Mouse (Mus musculus) forebrain, embryonic 15.5 days (tissue): Measurements from ENCODE around the gene Sh3d21. TPM values are rescaled to one million over a fixed set of nuclear protein-coding genes. Genes with fewer than 3 reads are reported as not detected.

Experiments
- ATAC-seq: fragments of 200-750 bp; cut with Nextera tagmentation; replicated peaks from 2 replicates; pipeline ENCODE4 v1.8.0; 2017; ENCODE audit warnings: mild to moderate bottlenecking, moderate TSS enrichment, moderate library complexity
- H3K27ac ChIP-seq: fragments of 300-500 bp; sonication (generic); replicated peaks from 2 replicates; pipeline ENCODE4 v1.5.1; 2015; ENCODE audit warnings: mild to moderate bottlenecking, inconsistent platforms
- H3K27me3 ChIP-seq: fragments of 300-500 bp; sonication (generic); 2 replicates; pipeline ENCODE4 v1.6.1; 2015; ENCODE audit warnings: inconsistent platforms
- H3K36me3 ChIP-seq: fragments of 300-500 bp; sonication (generic); 2 replicates; pipeline ENCODE4 v1.6.1; 2015; ENCODE audit warnings: mild to moderate bottlenecking, inconsistent platforms
- H3K4me1 ChIP-seq: fragments of 300-500 bp; sonication (generic); 2 replicates; pipeline ENCODE4 v1.6.1; 2015; ENCODE audit warnings: inconsistent platforms
- H3K4me2 ChIP-seq: fragments of 300-500 bp; sonication (generic); replicated peaks from 2 replicates; pipeline ENCODE4 v1.6.1; 2015; ENCODE audit warnings: mild to moderate bottlenecking, inconsistent platforms
- H3K4me3 ChIP-seq: fragments of 300-500 bp; sonication (generic); 2 replicates; pipeline ENCODE4 v1.5.1; 2015; ENCODE audit warnings: mild to moderate bottlenecking, inconsistent platforms
- H3K9ac ChIP-seq: fragments of 300-500 bp; sonication (generic); replicated peaks from 2 replicates; pipeline ENCODE4 v1.6.1; 2015; ENCODE audit warnings: mild to moderate bottlenecking, inconsistent platforms
- H3K9me3 ChIP-seq: fragments of 300-500 bp; sonication (generic); 2 replicates; pipeline ENCODE4 v1.6.1; 2016; ENCODE audit warnings: inconsistent platforms
- WGBS: fragments of 180-500 bp; shearing (Covaris S2); methylation state at CpG from one replicate; pipeline ENCODE4 v1.1.7; 2015; ENCODE audit warnings: mixed read lengths; 5-methylcytosine and 5-hydroxymethylcytosine counted together
- polyA plus RNA-seq: library from polyadenylated mRNA; unstranded; fragments of >200 nt; fragmentation: Nextera tagmentation; extraction: Ambion mirVana; gene quantifications from 2 replicates; pipeline ENCODE4 v1.2.1, GENCODE M21; 2015

The Sh3d21 gene
- polyA plus RNA-seq, 1 experiment from 2014 or later, result 0.88 TPM

- H3K9ac ChIP-seq, result no peak overlapping the region
- H3K9me3 ChIP-seq, result no peaks in the 10 kb centered on the region
- H3K27me3 ChIP-seq, result peaks cover 33% of the 10 kb centered on the region
- H3K36me3 ChIP-seq, result no peaks in the 10 kb centered on the region
- peaks cover 18% of the 10 kb centered on the region for H3K4me1 ChIP-seq
- H3K4me2 ChIP-seq, result no peak overlapping the region
- WGBS, result 62% methylated on average over 16 of the region's 16 CpGs
- H3K27ac ChIP-seq, result no peak overlapping the region
- no peak for ATAC-seq
- H3K4me3 ChIP-seq, result no peak overlapping the region
These were observed 12.9 kb downstream of the Sh3d21 start for GRCm38 (mm10) chr4:126150297-126150948.

GRCm38 (mm10) chr4:126149798-126150197, 13.5 kb downstream of the Sh3d21 start:
- peaks cover 33% of the 10 kb centered on the region for H3K27me3 ChIP-seq
- H3K27ac ChIP-seq, result no peak overlapping the region
- no peak for ATAC-seq
- WGBS, result 62% methylated on average over 10 of the region's 10 CpGs
- no peaks in the 10 kb centered on the region for H3K9me3 ChIP-seq
- no peak overlapping the region for H3K9ac ChIP-seq
- 0 out of 2 replicates have a peak overlapping the region, but pooled peaks have one; percentile 41 for H3K4me3 ChIP-seq
- 0 out of 2 replicates have a peak overlapping the region, but pooled peaks have one; percentile 75 for H3K4me2 ChIP-seq
- H3K36me3 ChIP-seq, result no peaks in the 10 kb centered on the region
- H3K4me1 ChIP-seq, result peaks cover 18% of the 10 kb centered on the region

DNA sequence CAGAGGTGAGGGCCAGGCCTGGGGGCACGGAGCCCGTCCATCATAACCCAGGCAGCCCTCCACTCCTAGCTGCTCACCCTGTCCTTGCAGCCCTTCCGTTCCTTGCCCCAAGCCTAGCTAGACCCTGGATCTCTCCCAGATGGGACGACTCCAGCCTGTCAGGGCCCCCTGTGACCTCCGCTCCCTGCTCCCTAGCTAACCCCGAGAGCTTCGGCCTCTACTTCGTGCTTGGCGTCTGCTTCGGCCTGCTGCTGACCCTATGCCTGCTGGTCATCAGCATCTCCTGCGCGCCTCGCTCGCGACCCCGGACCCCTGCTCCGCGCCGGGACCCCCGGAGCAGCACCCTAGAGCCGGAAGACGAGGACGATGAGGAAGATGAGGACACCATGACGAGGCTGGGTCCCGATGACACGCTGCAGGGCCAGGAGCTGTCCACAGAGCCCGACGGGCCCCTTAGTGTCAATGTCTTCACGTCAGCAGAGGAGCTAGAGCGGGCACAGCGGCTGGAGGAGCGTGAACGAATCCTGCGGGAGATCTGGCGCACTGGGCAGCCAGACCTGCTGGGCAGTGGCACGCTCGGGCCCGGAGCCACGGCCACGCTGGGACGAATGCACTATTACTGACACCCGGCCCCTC, 14.1 kb downstream of the Sh3d21 start:
- ATAC-seq, result no peak
- no peaks in the 10 kb centered on the region for H3K36me3 ChIP-seq
- 23% methylated on average over 42 of the region's 42 CpGs for WGBS
- peak overlapping the region; percentile 75 for H3K4me2 ChIP-seq
- no peak overlapping the region for H3K27ac ChIP-seq
- H3K4me3 ChIP-seq, result peak overlapping the region; percentile 41
- H3K27me3 ChIP-seq, result peaks cover 33% of the 10 kb centered on the region
- peak overlapping the region; percentile 44; the same call in 1 of the 2 replicates for H3K9ac ChIP-seq
- peaks cover 18% of the 10 kb centered on the region for H3K4me1 ChIP-seq
- no peaks in the 10 kb centered on the region for H3K9me3 ChIP-seq

DNA sequence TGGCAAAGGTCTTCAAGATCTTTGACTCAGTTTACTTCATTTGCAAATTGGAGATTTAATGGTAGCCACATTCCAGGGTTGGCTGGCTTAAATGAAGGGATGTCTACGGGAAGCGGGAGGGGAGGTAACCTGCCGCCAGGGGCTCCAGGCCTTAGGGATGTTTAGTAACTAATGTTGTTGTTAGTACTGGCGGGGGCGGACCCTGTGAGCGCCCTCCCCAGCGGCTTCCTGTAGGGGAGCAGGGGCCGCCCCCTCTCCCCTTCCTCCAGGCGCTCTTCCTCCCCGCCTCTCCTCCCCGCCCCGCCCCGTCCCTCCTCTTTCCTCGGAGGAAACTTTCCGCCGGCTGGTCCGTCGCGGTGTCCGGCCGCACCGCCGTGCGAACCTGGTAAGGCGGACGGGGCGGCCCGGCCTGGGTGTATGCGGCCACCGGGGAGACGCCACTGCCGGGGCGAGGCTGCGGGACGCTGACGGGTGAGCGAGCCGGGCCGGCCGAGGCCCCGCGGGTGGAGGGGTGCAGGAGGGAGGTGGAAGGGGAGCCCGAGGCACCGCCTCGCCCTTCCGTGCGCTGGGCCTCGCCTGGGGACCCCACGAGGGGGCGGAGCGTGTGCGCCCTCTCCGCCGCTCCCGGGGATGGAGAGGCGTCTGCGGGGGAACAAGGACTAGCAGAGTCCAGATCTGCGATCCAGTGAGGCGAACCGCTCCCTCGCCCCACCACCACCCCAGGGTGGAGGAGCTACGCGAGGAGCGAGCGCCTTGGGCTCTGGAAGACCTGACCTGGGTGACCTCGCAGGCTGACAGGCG, 14.9 kb downstream of the Sh3d21 start:
- 1% methylated on average over 60 of the region's 67 CpGs for WGBS
- Histone ChIP-seq H3K4me3 (peak overlapping the region; percentile 41), H3K27ac (no peak overlapping the region), H3K9ac (peak overlapping the region; percentile 44), H3K9me3 (no peaks in the 10 kb centered on the region), H3K4me1 (peaks cover 18% of the 10 kb centered on the region), H3K36me3 (no peaks in the 10 kb centered on the region), H3K27me3 (peaks cover 33% of the 10 kb centered on the region), H3K4me2 (peak overlapping the region; percentile 75)
- ATAC-seq, result 0 out of 2 replicates have a peak, but pooled peaks have one; percentile 32

- H3K27me3 ChIP-seq, result peaks cover 33% of the 10 kb centered on the region
- no peak for ATAC-seq
These were observed 15.6 kb downstream of the Sh3d21 start, which contains the start of gene Eva1b for GRCm38 (mm10) chr4:126147533-126148160. Gene Eva1b (plus strand): TSS chr4:126147744.

GRCm38 (mm10) chr4:126146974-126147532, 16.2 kb downstream of the Sh3d21 start:
- no peak overlapping the region for H3K4me2 ChIP-seq
- ATAC-seq, result no peak
- no peaks in the 10 kb centered on the region for H3K36me3 ChIP-seq
- WGBS, result 62% methylated on average over 9 of the region's 9 CpGs
- peaks cover 18% of the 10 kb centered on the region for H3K4me1 ChIP-seq
- no peak overlapping the region for H3K27ac ChIP-seq
- H3K27me3 ChIP-seq, result peaks cover 33% of the 10 kb centered on the region
- no peak overlapping the region for H3K4me3 ChIP-seq
- H3K9ac ChIP-seq, result no peak overlapping the region
- H3K9me3 ChIP-seq, result no peaks in the 10 kb centered on the region

More at GRCm38 (mm10) chr4:126147533-126148160, 15.6 kb downstream of the Sh3d21 start, which contains the start of gene Eva1b:
- Histone ChIP-seq H3K36me3 (no peaks in the 10 kb centered on the region), H3K4me3 (peak within 1 kb of the TSS; percentile 41), H3K4me1 (peaks cover 18% of the 10 kb centered on the region), H3K27ac (no peak within 1 kb of the TSS), H3K9me3 (no peaks in the 10 kb centered on the region), H3K9ac (peak within 1 kb of the TSS; percentile 44), H3K4me2 (peak within 1 kb of the TSS; percentile 75)
- 3% methylated on average over 24 of the region's 24 CpGs for WGBS

- Histone ChIP-seq H3K27me3 (peaks cover 30% of the 10 kb centered on the region), H3K9ac (no peak overlapping the region), H3K36me3 (no peaks in the 10 kb centered on the region), H3K9me3 (no peaks in the 10 kb centered on the region), H3K4me2 (no peak overlapping the region), H3K4me1 (peaks cover 18% of the 10 kb centered on the region), H3K4me3 (no peak overlapping the region), H3K27ac (no peak overlapping the region)
- 60% methylated on average over 4 of the region's 4 CpGs for WGBS
- no peak for ATAC-seq
These were observed 17.9 kb downstream of the Sh3d21 start for GRCm38 (mm10) chr4:126145396-126145795.

- Histone ChIP-seq H3K9ac (no peak overlapping the region), H3K27ac (no peak overlapping the region), H3K4me3 (no peak overlapping the region), H3K36me3 (peaks cover 40% of the 10 kb centered on the region), H3K27me3 (no peaks in the 10 kb centered on the region), H3K9me3 (no peaks in the 10 kb centered on the region), H3K4me1 (no peaks in the 10 kb centered on the region), H3K4me2 (no peak overlapping the region)
- WGBS, result 83% methylated on average over 5 of the region's 5 CpGs
- no peak for ATAC-seq
These were observed 22.3 kb downstream of the Sh3d21 start for GRCm38 (mm10) chr4:126141021-126141420.

DNA sequence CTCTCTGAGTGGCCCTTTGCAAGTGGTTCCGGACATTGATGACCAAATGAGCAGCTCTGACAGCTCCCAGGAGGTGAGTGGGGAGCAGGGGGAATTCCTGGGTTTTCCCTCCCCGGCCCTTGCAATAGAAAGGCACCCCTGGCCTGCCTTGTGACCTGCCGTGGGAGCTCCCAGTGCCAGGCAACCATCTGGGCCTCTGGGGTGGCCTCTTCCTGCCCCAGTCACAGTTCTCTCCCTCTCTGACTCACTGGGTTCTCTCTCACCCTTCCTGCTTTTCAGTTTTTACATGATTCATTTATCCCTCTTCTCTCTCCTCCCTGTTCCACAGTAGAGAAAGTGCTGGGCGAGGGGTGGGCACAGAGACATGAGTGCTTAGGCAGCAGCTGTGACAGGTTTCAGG, 25.5 kb downstream of the Sh3d21 start:
- Histone ChIP-seq H3K27ac (no peak overlapping the region), H3K9me3 (no peaks in the 10 kb centered on the region), H3K27me3 (no peaks in the 10 kb centered on the region), H3K4me2 (no peak overlapping the region), H3K36me3 (peaks cover 61% of the 10 kb centered on the region), H3K9ac (no peak overlapping the region), H3K4me3 (no peak overlapping the region), H3K4me1 (no peaks in the 10 kb centered on the region; the same call in 1 of the 2 replicates)
- 81% methylated on average over 4 of the region's 4 CpGs for WGBS
- no peak for ATAC-seq

DNA sequence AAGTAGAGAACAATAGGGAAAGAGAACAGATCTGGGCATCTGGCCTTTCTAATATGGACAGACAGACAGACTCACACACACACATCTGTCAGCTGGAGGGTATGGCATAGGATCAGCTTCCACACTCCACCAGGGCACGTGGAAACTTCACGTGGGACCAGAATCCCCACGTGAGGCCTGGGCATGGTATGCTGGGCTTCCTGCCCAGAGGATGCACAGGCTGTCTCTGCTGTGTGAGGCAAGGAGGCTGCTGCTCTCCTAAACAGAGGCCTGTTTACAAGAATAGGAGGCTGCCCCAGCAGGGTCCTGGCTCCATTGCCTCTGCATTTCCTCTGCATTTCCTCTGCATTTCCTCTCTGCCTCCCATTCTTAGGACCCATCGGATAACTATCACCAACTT, 28.7 kb downstream of the Sh3d21 start:
- Histone ChIP-seq H3K27me3 (no peaks in the 10 kb centered on the region), H3K36me3 (peaks cover 58% of the 10 kb centered on the region), H3K27ac (no peak overlapping the region), H3K4me2 (no peak overlapping the region), H3K4me1 (peaks cover 19% of the 10 kb centered on the region), H3K9me3 (no peaks in the 10 kb centered on the region), H3K4me3 (no peak overlapping the region), H3K9ac (no peak overlapping the region)
- ATAC-seq, result no peak
- WGBS, result 89% methylated on average over 4 of the region's 4 CpGs

DNA sequence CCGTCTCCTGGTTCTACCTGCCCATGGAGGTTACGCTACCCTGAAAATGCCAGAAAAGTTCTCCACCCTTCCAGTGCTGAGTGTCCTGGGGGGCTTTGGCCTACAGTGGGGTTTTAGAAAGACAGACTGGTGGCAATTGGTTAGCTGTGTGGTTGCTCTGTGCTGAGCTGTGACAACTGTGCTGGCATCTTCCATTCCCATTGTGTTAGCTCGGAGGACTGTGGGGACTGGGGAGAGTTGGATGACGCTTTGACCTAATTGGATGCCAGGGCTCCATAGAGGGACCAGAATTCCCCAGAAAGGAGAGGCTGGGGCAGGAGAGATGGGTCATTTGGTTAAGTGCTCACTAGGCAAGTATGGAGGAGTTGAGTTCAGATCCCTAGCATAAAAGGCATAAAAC, 29.1 kb downstream of the Sh3d21 start:
- Histone ChIP-seq H3K4me2 (no peak overlapping the region), H3K4me3 (no peak overlapping the region), H3K27ac (no peak overlapping the region), H3K4me1 (peaks cover 19% of the 10 kb centered on the region), H3K9me3 (no peaks in the 10 kb centered on the region), H3K27me3 (no peaks in the 10 kb centered on the region), H3K9ac (no peak overlapping the region), H3K36me3 (peaks cover 58% of the 10 kb centered on the region)
- no peak for ATAC-seq
- WGBS, result 93% methylated on average over 4 of the region's 4 CpGs
